Mouse (Mus musculus) lung, postnatal 0 days (tissue): ENCODE results near the gene Gtse1.

ENCODE experiments used
- CTCF ChIP-seq: IDR thresholded peaks from 2 replicates; pipeline ENCODE4 v1.5.1; 2016; ENCODE audit warnings: antibody characterized with exemption, mild to moderate bottlenecking
- EP300 ChIP-seq: IDR thresholded peaks from 2 replicates; pipeline ENCODE4 v1.6.1; 2016; ENCODE audit warnings: antibody characterized with exemption, mild to moderate bottlenecking, control low read depth

DNA sequence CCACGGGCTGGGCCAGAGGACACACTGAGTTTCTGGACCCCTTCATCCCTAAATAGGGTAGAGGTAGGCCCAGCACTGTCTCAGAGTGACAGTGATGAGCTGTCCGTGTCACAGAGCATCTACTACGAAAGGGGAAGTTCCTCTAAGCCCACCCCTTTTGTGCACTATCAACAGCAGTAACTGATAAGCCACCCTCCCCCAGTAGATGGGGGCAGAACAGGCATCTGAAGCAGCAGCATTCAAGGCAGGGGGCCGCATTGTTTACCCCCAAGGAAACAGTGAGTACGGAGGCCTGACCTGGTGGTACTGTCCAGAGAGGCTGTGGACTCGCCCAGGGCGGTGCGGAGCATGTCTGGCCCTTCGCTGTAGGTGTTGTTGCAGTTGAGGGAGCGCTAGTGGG lies 43.0 kb downstream of the Gtse1 start:
- TF ChIP-seq EP300 (no peak), CTCF (no peak)
